Mouse (Mus musculus) hindlimb bud, embryonic 11.5 days (tissue): ENCODE results near the gene Chpf.

Experiments used
- DNase-seq: peaks from one replicate; pipeline ENCODE4 v3.0.0-alpha.2; 2012; ENCODE audit warnings: low read depth, low spot score; ENCODE audit errors: extremely low spot score

Chpf gene

GRCm38 (mm10) chr1:75499441-75499840, 20.3 kb upstream of the Chpf start:
- no peak for DNase-seq

- no peak for DNase-seq
Observed at GRCm38 (mm10) chr1:75498897-75499296, 19.8 kb upstream of the Chpf start.

GRCm38 (mm10) chr1:75494878-75495548, 15.9 kb upstream of the Chpf start:
- no peak for DNase-seq

GRCm38 (mm10) chr1:75492579-75493170, 13.6 kb upstream of the Chpf start:
- no peak for DNase-seq

- DNase-seq: no peak
Observed at GRCm38 (mm10) chr1:75490785-75491551, 11.9 kb upstream of the Chpf start.

- DNase-seq: no peak
Observed at GRCm38 (mm10) chr1:75487405-75488161, 8.5 kb upstream of the Chpf start.

GRCm38 (mm10) chr1:75487040-75487404, 7.9 kb upstream of the Chpf start:
- DNase-seq: no peak

GRCm38 (mm10) chr1:75486561-75486960, 7.5 kb upstream of the Chpf start:
- no peak for DNase-seq

- no peak for DNase-seq
Observed at GRCm38 (mm10) chr1:75480735-75481134, 1.6 kb upstream of the Chpf start.

GRCm38 (mm10) chr1:75480036-75480435, 929 bp upstream of the Chpf start:
- DNase-seq: no peak

- no peak for DNase-seq
Observed at GRCm38 (mm10) chr1:75479635-75479989, 505 bp upstream of the Chpf start.

- no peak for DNase-seq
Observed at GRCm38 (mm10) chr1:75478497-75478896, 610 bp downstream of the Chpf start.

GRCm38 (mm10) chr1:75477966-75478290, 1.2 kb downstream of the Chpf start:
- no peak for DNase-seq

GRCm38 (mm10) chr1:75477264-75477965, 1.7 kb downstream of the Chpf start:
- DNase-seq: no peak

GRCm38 (mm10) chr1:75476441-75476840, 2.7 kb downstream of the Chpf start:
- no peak for DNase-seq

- DNase-seq: no peak
Observed at GRCm38 (mm10) chr1:75469287-75469825, 9.8 kb downstream of the Chpf start.

- DNase-seq: peak; percentile 87
Observed at GRCm38 (mm10) chr1:75467215-75467927, 11.7 kb downstream of the Chpf start.

- DNase-seq: no peak
Observed at GRCm38 (mm10) chr1:75463652-75464204, 15.4 kb downstream of the Chpf start.

- no peak for DNase-seq
Observed at GRCm38 (mm10) chr1:75462636-75463035, 16.5 kb downstream of the Chpf start.

- DNase-seq: no peak
Observed at GRCm38 (mm10) chr1:75460297-75460696, 18.8 kb downstream of the Chpf start.
